Mouse (Mus musculus): ENCODE results near the gene Mrpl50.

DNA sequence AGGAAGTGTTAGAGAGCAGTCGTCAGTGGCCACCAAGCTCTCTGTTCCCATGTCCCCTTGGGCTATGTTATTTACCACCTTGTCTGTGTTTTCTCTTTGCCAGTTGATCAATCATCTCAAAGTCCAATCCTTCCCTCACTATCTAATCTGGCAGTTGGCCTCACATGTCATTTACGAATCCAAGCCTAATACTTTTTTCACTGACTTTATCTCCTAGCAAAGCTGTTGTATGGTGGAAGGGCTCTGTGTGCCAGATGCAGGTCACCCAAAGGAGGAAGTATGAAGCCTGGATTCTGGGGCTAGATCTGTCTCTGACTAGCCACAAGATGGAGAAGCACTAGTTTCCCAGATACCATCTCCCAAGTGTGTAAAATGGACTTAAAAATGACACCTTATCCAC, 37.3 kb upstream of the Mrpl50 start:
- no peak for TF ChIP-seq NELFE (IDR thresholded peaks at IDR 0.05; ENCODE audit: low read depth, low read length)
- no peak for TF ChIP-seq RAD21 (IDR thresholded peaks at IDR 0.05; ENCODE audit: low read depth, low read length)
- TF ChIP-seq USF1 (IDR thresholded peaks at IDR 0.05; ENCODE audit: low read depth, low read length) = no peak
- TF ChIP-seq CTCF (IDR thresholded peaks at IDR 0.05 in 2 of 3, conservative IDR thresholded peaks at IDR 0.05 in 1 of 3; ENCODE audit: control insufficient read depth in 1 of 3, insufficient read depth in 1 of 3, low read depth in 2 of 3, low read length in 3 of 3, poor library complexity in 1 of 3, severe bottlenecking in 1 of 3) = no peak
- TF ChIP-seq CHD1 (IDR thresholded peaks at IDR 0.05; ENCODE audit: low read depth, low read length) = no peak

All from MEL (cell line).